Mouse (Mus musculus) liver, embryonic 14.5 days (tissue): ENCODE data around the gene Tbc1d19. TPM values are rescaled to one million over a fixed set of nuclear protein-coding genes. Genes with fewer than 3 reads are reported as not detected.

Experiments
- ATAC-seq: fragments of 200-750 bp; cut with Nextera tagmentation; 2 replicates; pipeline ENCODE4 v1.8.0; 2017; ENCODE audit warnings: moderate number of reproducible peaks, mild to moderate bottlenecking, moderate library complexity; ENCODE audit not compliant: insufficient read depth
- DNase-seq, 3 experiments: peaks; one replicate each; pipeline ENCODE4 v3.0.0-alpha.2; 2012 to 2013; ENCODE audit warnings: low read depth in 3 of 3, low spot score in 3 of 3
- H3K27ac ChIP-seq: fragments of 300-500 bp; sonication (generic); 2 replicates; pipeline ENCODE4 v1.5.1; 2014; ENCODE audit warnings: moderate library complexity, mild to moderate bottlenecking, control low read depth, inconsistent platforms
- H3K27me3 ChIP-seq: fragments of 300-500 bp; sonication (generic); 2 replicates; pipeline ENCODE4 v1.6.1; 2014; ENCODE audit warnings: mild to moderate bottlenecking, low read length, moderate library complexity; ENCODE audit not compliant: control insufficient read depth, insufficient read depth
- H3K36me3 ChIP-seq: fragments of 300-500 bp; sonication (generic); replicated peaks from 2 replicates; pipeline ENCODE4 v1.6.1; 2014; ENCODE audit warnings: low read depth; ENCODE audit not compliant: control insufficient read depth, insufficient read depth
- H3K4me1 ChIP-seq, 2 experiments: fragments of 200-500 bp in 1 of 2; fragments of 300-500 bp in 1 of 2; sonication (generic) in 1 of 2; replicated peaks; 2 replicates each; pipeline ENCODE4 v1.6.1; 2012 to 2014; ENCODE audit warnings: antibody characterized with exemption in 1 of 2, inconsistent platforms in 1 of 2, low read length in 1 of 2; ENCODE audit not compliant: control insufficient read depth in 2 of 2, insufficient read depth in 2 of 2
- H3K4me2 ChIP-seq: fragments of 300-500 bp; sonication (generic); 2 replicates; pipeline ENCODE4 v1.6.1; 2014; ENCODE audit warnings: low read depth, mild to moderate bottlenecking, control low read depth, moderate library complexity
- H3K4me3 ChIP-seq, 2 experiments: fragments of 200-500 bp in 1 of 2; fragments of 300-500 bp in 1 of 2; sonication (generic) in 1 of 2; 2 replicates each; pipeline ENCODE4 v1.5.1; 2012 to 2014; ENCODE audit warnings: low read depth in 2 of 2, low read length in 2 of 2, mild to moderate bottlenecking in 2 of 2, control low read depth in 1 of 2, inconsistent platforms in 1 of 2, moderate library complexity in 1 of 2; ENCODE audit not compliant: insufficient read depth in 1 of 2
- H3K9ac ChIP-seq: fragments of 300-500 bp; sonication (generic); replicated peaks from 2 replicates; pipeline ENCODE4 v1.6.1; 2014; ENCODE audit warnings: mild to moderate bottlenecking, control low read depth, moderate library complexity
- H3K9me3 ChIP-seq: fragments of 300-500 bp; sonication (generic); 2 replicates; pipeline ENCODE4 v1.6.1; 2016; ENCODE audit warnings: low read length, mixed read lengths; ENCODE audit not compliant: control insufficient read depth
- CTCF ChIP-seq: IDR thresholded peaks from 2 replicates; pipeline ENCODE4 v1.5.1; 2016; ENCODE audit warnings: antibody characterized with exemption, low read depth, control low read depth
- EP300 ChIP-seq: IDR thresholded peaks from 2 replicates; pipeline ENCODE4 v1.6.1; 2016; ENCODE audit warnings: antibody characterized with exemption, low read depth
- WGBS: fragments of 180-500 bp; shearing (Covaris S2); extraction: QIAGEN DNeasy Blood & Tissue Kit; methylation state at CpG from one replicate; pipeline ENCODE4 v1.1.7; 2014; ENCODE audit not compliant: insufficient replicate concordance; 5-methylcytosine and 5-hydroxymethylcytosine counted together
- polyA plus RNA-seq, 2 experiments: library from polyadenylated mRNA; depleted of rRNA in 1 of 2; stranded (reverse) in 1 of 2; unstranded in 1 of 2; fragments of >200 nt; fragmentation: Nextera tagmentation in 1 of 2; extraction: Ambion mirVana in 1 of 2; gene quantifications; 2 replicates each; pipeline versions ENCODE4 v1.2.1 to v1.2.3; 2012 to 2014

Gene Tbc1d19
- polyA plus RNA-seq, 2 experiments = 3.5 to 4.5 TPM

DNA sequence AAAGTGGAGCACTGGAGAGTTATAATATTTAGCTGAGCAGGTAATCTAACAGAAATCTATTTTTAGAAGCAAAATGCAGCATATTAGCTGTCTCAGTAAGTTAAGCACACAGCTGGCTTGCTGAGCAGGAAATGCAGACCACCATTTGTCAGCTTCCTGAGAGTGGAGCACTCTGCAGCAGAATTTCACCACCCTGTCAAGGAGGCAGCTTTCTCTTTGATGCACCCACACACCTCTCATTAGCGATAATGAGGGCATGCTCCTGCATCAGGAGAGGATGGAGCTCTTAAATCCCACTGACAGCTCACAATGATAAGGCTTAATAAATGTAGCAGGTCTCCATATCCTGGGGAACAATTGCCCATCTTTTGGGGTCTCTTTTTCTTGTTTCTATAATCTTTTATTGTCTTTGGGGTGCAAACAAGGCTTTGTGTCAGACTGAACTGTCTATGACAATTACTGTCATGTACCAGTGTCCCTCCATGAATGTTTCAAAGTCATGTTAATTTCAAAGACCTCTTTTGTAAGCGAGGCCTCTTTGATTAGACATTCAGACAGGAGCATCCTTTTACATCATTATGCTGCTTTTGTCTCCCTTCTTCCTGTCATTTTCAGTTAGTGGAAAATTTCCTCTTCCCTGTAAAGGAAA is 39.0 kb downstream of the Tbc1d19 start:
- no peaks in the 10 kb centered on the region for H3K27me3 ChIP-seq
- no peaks in the 10 kb centered on the region for H3K36me3 ChIP-seq
- H3K4me1 ChIP-seq = no peaks in the 10 kb centered on the region
- H3K27ac ChIP-seq = no peak overlapping the region
- no peaks in the 10 kb centered on the region for H3K9me3 ChIP-seq
- no peak overlapping the region for H3K4me2 ChIP-seq
- H3K9ac ChIP-seq = no peak overlapping the region
- no peak for ATAC-seq
- WGBS = 36% methylated on average over 2 of the region's 2 CpGs
- TF ChIP-seq EP300 = no peak
- no peak for TF ChIP-seq CTCF
- H3K4me3 ChIP-seq = no peak overlapping the region
- DNase-seq = no peak

DNA sequence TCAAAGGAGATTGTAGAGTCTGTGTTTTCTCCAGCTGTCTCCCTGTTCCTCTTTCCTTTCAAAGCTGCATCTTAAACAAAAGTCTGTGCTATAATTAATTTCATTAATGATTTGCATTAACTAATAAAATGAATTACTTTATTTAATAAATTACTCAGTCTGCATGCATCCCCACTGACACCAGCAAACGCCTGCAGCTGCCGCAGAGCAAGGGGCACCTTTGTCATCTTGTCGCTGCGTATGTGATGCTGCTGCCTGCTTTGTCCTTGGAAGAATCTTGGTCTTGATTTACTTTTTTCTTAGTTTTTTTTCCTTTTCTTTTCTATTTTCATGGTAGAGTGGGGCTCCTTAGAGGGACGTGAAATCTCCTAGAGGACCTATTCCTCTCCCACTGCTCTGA is 43.2 kb downstream of the Tbc1d19 start:
- H3K27me3 ChIP-seq = no peaks in the 10 kb centered on the region
- no peak for DNase-seq
- WGBS = 84% methylated on average over 5 of the region's 5 CpGs
- TF ChIP-seq EP300 = no peak
- no peak for TF ChIP-seq CTCF
- no peaks in the 10 kb centered on the region for H3K36me3 ChIP-seq
- no peak overlapping the region for H3K4me2 ChIP-seq
- no peak overlapping the region for H3K9ac ChIP-seq
- ATAC-seq = no peak
- H3K4me1 ChIP-seq = no peaks in the 10 kb centered on the region
- H3K4me3 ChIP-seq = no peak overlapping the region
- H3K9me3 ChIP-seq = no peaks in the 10 kb centered on the region
- no peak overlapping the region for H3K27ac ChIP-seq

DNA sequence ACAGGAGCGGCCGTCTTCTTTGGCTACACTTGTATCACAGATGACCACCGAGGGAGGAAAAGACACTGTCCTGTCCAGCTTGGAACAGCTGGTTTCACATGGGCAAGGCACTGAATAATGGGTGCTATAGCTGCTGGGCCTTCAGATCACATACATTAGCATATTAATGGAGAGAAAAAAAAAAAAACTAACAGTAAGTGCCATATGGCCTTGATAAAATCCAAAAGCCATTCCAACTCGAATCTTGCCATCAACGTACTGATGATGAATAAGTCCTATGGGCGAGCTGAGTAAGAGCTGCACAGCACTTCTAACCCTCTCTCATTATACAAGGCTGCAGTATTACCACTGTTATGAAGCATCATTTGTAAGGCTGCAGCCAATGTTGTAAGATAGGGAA is 45.2 kb downstream of the Tbc1d19 start:
- Histone ChIP-seq H3K27me3 (no peaks in the 10 kb centered on the region), H3K9ac (no peak overlapping the region), H3K4me2 (no peak overlapping the region), H3K4me1 (no peaks in the 10 kb centered on the region), H3K36me3 (no peaks in the 10 kb centered on the region), H3K9me3 (no peaks in the 10 kb centered on the region), H3K27ac (no peak overlapping the region), H3K4me3 (no peak overlapping the region)
- TF ChIP-seq EP300 (no peak), CTCF (no peak)
- ATAC-seq = no peak
- DNase-seq = no peak
- 79% methylated on average over 6 of the region's 6 CpGs for WGBS

DNA sequence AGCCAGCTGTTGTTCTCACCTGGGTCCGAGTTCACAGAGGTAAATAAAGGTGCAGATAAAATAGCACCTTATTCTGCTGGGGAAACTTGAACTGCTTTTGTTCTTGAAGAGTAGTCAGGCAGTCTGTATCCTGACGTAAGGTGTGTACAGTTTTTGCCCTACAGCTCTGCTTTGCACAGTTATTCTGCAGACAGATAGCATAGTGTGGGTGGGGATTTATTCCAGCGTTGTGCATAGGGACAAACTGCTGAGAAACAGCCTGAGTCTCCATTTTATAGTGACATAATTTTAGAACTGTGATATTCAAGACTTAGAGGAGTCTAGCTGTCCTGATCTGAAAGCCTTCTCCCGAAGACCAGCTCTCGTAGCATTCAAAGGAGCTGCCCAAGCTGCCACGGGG is 46.6 kb downstream of the Tbc1d19 start:
- 64% methylated on average over 6 of the region's 6 CpGs for WGBS
- no peak overlapping the region for H3K4me3 ChIP-seq

DNA sequence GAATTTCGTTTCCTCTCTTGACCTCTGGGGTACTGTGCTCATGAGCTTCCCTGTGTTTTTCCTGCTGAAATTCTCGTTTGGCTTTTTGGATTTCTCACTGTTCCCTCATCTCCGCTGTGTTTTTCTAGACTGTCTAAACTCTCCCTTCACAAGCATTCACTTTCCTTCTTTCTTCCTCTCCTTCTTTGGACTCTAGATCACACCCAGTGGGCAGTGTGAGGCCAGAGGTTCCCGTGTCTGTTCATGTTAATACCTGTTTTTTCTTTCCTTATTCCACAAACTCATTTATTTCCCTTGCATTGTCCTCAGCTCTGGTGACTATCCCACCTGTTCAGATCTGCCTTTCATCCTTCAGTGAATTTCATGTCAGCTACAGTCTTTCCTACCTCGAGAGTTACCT is 55.7 kb downstream of the Tbc1d19 start:
- WGBS = 56% methylated on average over 5 of the region's 5 CpGs

More for the DNA sequence above, 46.6 kb downstream of the Tbc1d19 start:
- H3K36me3 ChIP-seq = no peaks in the 10 kb centered on the region
- no peaks in the 10 kb centered on the region for H3K4me1 ChIP-seq
- no peaks in the 10 kb centered on the region for H3K27me3 ChIP-seq
- TF ChIP-seq CTCF (no peak), EP300 (no peak)
- no peak overlapping the region for H3K27ac ChIP-seq
- DNase-seq (no peak), ATAC-seq (no peak)
- H3K9ac ChIP-seq = no peak overlapping the region
- H3K9me3 ChIP-seq = no peaks in the 10 kb centered on the region
- H3K4me2 ChIP-seq = no peak overlapping the region

More for the DNA sequence above, 55.7 kb downstream of the Tbc1d19 start:
- ATAC-seq = no peak
- no peak for DNase-seq
- Histone ChIP-seq H3K9me3 (no peaks in the 10 kb centered on the region), H3K36me3 (no peaks in the 10 kb centered on the region), H3K9ac (no peak overlapping the region), H3K27ac (no peak overlapping the region), H3K4me2 (no peak overlapping the region), H3K27me3 (no peaks in the 10 kb centered on the region), H3K4me1 (no peaks in the 10 kb centered on the region), H3K4me3 (no peak overlapping the region)
- TF ChIP-seq CTCF (no peak), EP300 (no peak)
